Comparison of ENCODE assay signal across 8 mouse cellular contexts in genomic region chr6:95484183-95484818, GRCm38 (mm10).
A peak's percentile ranks its signal among the peaks of the same experiment; 100 is the strongest.
DNase-seq lines count a peak whose midpoint lies in the region; ATAC-seq and TF ChIP-seq lines count a peak whose summit lies in the region.

No protein-coding gene starts in this region.

- peak; percentile 7 for DNase-seq in gastrocnemius, adult 18-20 months (ENCODE audit: low spot score)
- DNase-seq in gastrocnemius, postnatal 14 days: no peak
- DNase-seq in adrenal gland, postnatal 36 days: peak; percentile 17 to 50
- DNase-seq in induced T-regulatory cell, adult 2 months (ENCODE audit: low read depth): peak; percentile 50
- peak; percentile 50 to 55 for DNase-seq in left cerebral cortex, adult 2 months (ENCODE audit: extremely low spot score in 1 of 2, low spot score in 2 of 2)

- peak; percentile 78 for TF ChIP-seq CTCF in left cerebral cortex, adult 2 months (IDR thresholded peaks at IDR 0.05)

- H3K36me3 ChIP-seq in forebrain, embryonic 16.5 days (ENCODE audit: control insufficient read depth, insufficient read depth): no peaks in the 10 kb centered on the region
- H3K36me3 ChIP-seq in midbrain, embryonic 16.5 days (ENCODE audit: control insufficient read depth, insufficient read depth, low read length): no peaks in the 10 kb centered on the region

- 56% methylated on average over 7 of the region's 7 CpGs for WGBS in forebrain, embryonic 16.5 days
- WGBS in midbrain, embryonic 16.5 days: 51% methylated on average over 7 of the region's 7 CpGs

- intact Hi-C loops in gastrocnemius, postnatal 14 days (cut with DNase I; ENCODE audit: low total_unique reads): no loop called here
- intact Hi-C loops in left cerebral cortex, adult 2 months (cut with DNase I): loop anchor here (2.0 to 10.0 kb wide), 4 partner anchors 262 to 1520 kb away; partner anchors contain the start of gene Fam19a1

- no peak overlapping the region for H3K4me2 ChIP-seq in forebrain, embryonic 16.5 days (ENCODE audit: low read length)
- H3K4me2 ChIP-seq in midbrain, embryonic 16.5 days (ENCODE audit: low read length): no peak overlapping the region

- no peaks in the 10 kb centered on the region for H3K27me3 ChIP-seq in forebrain, embryonic 16.5 days (replicated peaks; ENCODE audit: control insufficient read depth, insufficient read depth, low read length)
- H3K27me3 ChIP-seq in midbrain, embryonic 16.5 days (ENCODE audit: control insufficient read depth, insufficient read depth, low read depth, low read length): no peaks in the 10 kb centered on the region

- H3K27ac ChIP-seq in forebrain, embryonic 16.5 days (ENCODE audit: low read length): no peak overlapping the region
- no peak overlapping the region for H3K27ac ChIP-seq in left cerebral cortex, adult 2 months
- no peak overlapping the region for H3K27ac ChIP-seq in midbrain, embryonic 16.5 days (ENCODE audit: low read length)

- H3K9ac ChIP-seq in forebrain, embryonic 16.5 days (replicated peaks; ENCODE audit: low read depth, low read length): no peak overlapping the region
- no peak overlapping the region for H3K9ac ChIP-seq in midbrain, embryonic 16.5 days (ENCODE audit: low read depth, low read length)

- H3K9me3 ChIP-seq in forebrain, embryonic 16.5 days (ENCODE audit: control insufficient read depth, low read length): no peaks in the 10 kb centered on the region
- no peaks in the 10 kb centered on the region for H3K9me3 ChIP-seq in midbrain, embryonic 16.5 days (replicated peaks; ENCODE audit: control insufficient read depth, low read length, poor library complexity, severe bottlenecking)

- no peak overlapping the region for H3K4me3 ChIP-seq in forebrain, embryonic 16.5 days (replicated peaks; ENCODE audit: low read length)
- H3K4me3 ChIP-seq in left cerebral cortex, adult 2 months: no peak overlapping the region
- no peak overlapping the region for H3K4me3 ChIP-seq in midbrain, embryonic 16.5 days (ENCODE audit: low read depth, low read length)

- H3K4me1 ChIP-seq in forebrain, embryonic 16.5 days (replicated peaks; ENCODE audit: control insufficient read depth, insufficient read depth, low read length): no peaks in the 10 kb centered on the region
- H3K4me1 ChIP-seq in midbrain, embryonic 16.5 days (ENCODE audit: control insufficient read depth, insufficient read depth, low read length): no peaks in the 10 kb centered on the region

- peak; percentile 79 for ATAC-seq in forebrain, embryonic 16.5 days
- ATAC-seq in midbrain, embryonic 16.5 days: peak; percentile 86
- ATAC-seq in erythroid progenitor cell, adult 5-6 weeks (replicated peaks; ENCODE audit: low FRiP score, poor library complexity, severe bottlenecking): no peak
